Mouse (Mus musculus) v-Abl transformed pro-B cells (cell line): ENCODE data around the gene Cdh23.

Source experiments
- in situ Hi-C, 2 experiments: fragments of 400-800 bp; cut with MboI; formaldehyde crosslinking; loops; one replicate each; pipeline ENCODE4 v1.15.1; 2025; ENCODE audit not compliant: unreplicated experiment in 2 of 2

The Cdh23 gene

DNA sequence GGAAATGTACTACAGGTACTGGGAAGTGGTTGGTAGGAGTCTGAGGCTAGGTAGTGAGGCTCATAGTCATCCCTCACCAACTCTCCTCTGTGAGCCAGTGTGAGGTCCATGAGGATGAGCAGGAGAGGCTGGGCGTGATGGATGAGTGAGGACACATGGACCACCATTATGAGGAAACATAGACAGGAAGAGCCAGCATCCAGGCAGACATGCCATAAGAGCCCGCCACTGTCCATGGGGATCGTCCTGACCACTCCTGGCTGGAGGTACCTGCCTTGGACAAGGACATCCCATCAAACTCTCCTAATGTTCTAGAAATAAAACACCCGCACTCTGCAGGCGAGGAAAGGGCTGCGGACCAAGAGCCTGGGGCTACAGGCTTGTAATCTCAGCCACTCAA is at the start of gene Cdh23:
Gene Cdh23, minus strand, starts transcription at position 101 of the 400 bp plus-strand sequence.
- in situ Hi-C loops, result loop anchor here (5.0 to 10.0 kb wide), 5 partner anchors 56 to 392 kb away; partner anchors contain the start of gene Slc29a3 (in 1 of the 2)

DNA sequence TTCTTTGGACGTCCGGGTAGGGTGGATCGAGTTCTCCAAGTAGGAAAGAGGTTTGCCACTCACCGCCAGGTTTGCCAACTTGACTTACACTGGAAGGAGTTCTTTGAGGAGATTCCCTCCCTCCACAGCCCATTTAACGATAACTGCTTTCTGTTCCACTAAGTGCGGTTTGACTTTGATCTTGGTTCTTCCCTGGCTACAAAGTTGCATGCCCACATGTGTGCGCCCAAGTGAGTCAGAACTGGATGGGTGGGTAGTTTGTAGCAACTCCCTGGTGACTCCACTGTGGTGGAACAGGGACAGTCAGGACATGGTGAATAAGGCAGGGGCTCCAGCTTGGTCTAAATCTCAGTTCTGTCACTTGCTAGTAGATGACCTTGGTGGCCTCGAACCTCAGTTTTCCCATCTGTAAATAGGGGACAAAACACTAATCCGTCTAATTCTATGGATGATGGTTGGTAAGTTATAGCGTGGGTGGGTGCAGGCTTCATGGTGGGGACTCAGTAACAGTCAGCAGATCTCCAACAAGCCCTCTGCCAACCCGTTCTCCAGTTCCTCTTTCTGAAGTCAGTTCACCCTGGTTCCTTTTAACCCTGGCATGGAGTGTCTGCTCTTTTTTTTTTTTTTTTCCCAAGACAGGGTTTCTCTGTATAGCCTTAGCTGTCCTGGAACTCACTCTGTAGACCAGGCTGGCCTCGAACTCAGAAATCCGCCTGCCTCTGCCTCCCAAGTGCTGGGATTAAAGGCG is 48.4 kb upstream of the Cdh23 start:
- in situ Hi-C loops, result loop anchor here (5.0 to 25.0 kb wide), 4 partner anchors 460 to 860 kb away; no protein-coding TSS in a partner anchor

GRCm38 (mm10) chr10:60743681-60744080 is 47.4 kb upstream of the Cdh23 start:
- in situ Hi-C loops, result loop anchor here in 1 of 2 experiments (10.0 to 25.0 kb wide), 3 partner anchors 459 to 859 kb away; no protein-coding TSS in a partner anchor

DNA sequence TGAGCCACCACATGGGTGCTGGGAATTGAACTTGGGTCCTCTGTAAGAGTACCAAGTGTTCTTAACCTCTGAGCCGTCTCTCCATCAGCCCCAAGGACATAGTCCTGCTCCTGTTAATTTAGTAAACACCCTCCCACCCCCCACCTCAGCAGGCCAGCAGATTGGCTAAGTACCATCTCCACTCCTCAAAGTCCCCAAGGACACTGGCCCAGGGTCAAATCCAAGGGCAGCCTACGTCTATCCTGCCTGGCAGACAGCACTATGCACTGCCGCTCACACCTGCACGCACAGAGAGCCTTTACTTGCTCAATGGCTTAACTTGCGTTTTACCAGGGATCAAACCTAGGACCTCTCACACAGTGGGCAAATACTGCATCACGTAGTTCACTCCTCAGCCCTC is 46.7 kb upstream of the Cdh23 start:
- in situ Hi-C loops, result loop anchor here in 1 of 2 experiments (10.0 to 25.0 kb wide), 3 partner anchors 458 to 858 kb away; no protein-coding TSS in a partner anchor

GRCm38 (mm10) chr10:60742296-60742695 is 46.0 kb upstream of the Cdh23 start:
- in situ Hi-C loops, result loop anchor here in 1 of 2 experiments (10.0 to 25.0 kb wide), 3 partner anchors 457 to 857 kb away; no protein-coding TSS in a partner anchor

DNA sequence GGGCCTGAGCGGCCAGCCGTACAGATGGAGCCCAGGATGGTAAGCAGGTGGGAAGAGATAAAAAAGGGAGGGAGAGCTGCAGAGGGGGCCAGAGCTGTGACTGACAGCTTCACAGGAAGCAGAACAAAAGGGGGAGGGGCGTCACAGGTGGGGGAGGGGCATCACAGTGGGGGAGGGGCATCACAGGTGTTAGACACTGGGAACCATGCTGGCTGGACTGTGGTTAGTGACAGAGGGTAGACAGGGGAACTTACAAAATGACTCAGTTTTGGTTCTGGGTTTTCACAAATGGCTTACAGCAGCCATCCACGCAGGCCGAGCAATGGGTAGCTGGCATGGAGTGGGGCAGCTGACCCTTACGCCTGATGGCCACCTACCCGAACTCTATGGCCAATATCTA is 45.1 kb upstream of the Cdh23 start:
- in situ Hi-C loops, result loop anchor here in 1 of 2 experiments (10.0 to 25.0 kb wide), 3 partner anchors 457 to 857 kb away; no protein-coding TSS in a partner anchor

DNA sequence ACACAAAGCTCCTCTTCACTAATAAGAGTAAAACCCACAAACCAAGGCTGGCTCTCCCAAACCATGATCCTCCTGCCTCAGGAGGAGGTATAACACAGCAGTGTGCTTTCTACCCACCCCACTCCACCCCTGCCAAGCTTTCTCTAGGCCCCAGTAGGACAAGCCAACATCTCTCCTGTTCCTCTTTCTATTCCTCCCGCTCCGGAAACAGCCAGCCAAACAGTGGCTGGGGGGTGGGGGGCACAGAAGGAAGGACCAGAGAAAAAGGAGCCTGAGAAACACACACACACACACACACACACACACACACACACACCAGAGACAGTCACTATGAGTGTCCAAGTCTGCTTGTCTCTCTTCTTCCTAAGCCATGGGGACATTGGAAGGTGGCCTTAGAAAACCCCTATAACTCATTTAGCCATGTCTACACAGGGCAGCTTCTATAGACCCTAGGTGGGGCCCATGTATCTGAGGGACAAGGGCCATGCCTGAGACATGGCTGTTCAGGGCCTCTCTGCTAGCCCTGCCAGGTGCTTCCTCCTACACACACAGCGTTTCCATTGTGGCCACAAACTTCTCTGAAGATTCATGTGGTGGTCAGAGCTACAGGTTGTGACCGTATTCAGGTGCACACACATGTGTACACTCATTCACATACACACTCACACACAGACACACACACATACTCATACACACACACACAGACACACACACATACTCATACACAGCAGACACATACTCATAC is 43.5 kb upstream of the Cdh23 start:
- in situ Hi-C loops, result loop anchor here in 1 of 2 experiments (10.0 to 25.0 kb wide), 3 partner anchors 455 to 855 kb away; no protein-coding TSS in a partner anchor

- in situ Hi-C loops, result loop anchor here in 1 of 2 experiments (25.0 kb wide), 1 partner anchor 601 kb away; no protein-coding TSS in a partner anchor
These were observed 41.8 kb upstream of the Cdh23 start for GRCm38 (mm10) chr10:60737886-60738640.

- in situ Hi-C loops, result loop anchor here in 1 of 2 experiments (25.0 kb wide), 1 partner anchor 600 kb away; no protein-coding TSS in a partner anchor
These were observed 41.0 kb upstream of the Cdh23 start for GRCm38 (mm10) chr10:60737169-60737728.

GRCm38 (mm10) chr10:60735737-60736136 is 39.4 kb upstream of the Cdh23 start:
- in situ Hi-C loops, result loop anchor here in 1 of 2 experiments (25.0 kb wide), 1 partner anchor 598 kb away; no protein-coding TSS in a partner anchor

GRCm38 (mm10) chr10:60733471-60733870 is 37.2 kb upstream of the Cdh23 start:
- in situ Hi-C loops, result loop anchor here in 1 of 2 experiments (25.0 kb wide), 1 partner anchor 596 kb away; no protein-coding TSS in a partner anchor

- in situ Hi-C loops, result loop anchor here in 1 of 2 experiments (25.0 kb wide), 1 partner anchor 595 kb away; no protein-coding TSS in a partner anchor
These were observed 36.1 kb upstream of the Cdh23 start for GRCm38 (mm10) chr10:60732397-60732861.

DNA sequence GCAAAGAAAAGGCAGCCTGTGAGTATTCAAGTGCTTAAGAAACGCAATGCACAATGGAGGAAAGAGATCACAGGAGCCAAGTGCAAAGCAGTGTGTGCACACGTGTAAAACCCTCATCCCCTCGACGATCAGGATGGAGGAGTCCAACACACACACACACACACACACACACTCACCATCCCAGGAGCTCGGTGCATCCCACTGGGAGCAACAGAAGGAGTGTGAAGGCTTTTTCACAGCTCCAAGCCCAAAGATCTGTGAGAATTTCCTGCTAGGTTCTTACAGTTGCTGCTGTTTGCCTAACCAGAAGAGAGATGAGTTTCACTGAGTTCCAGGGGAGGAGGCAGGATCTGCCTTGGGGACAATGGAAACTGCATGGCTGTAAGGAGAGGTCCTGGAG is 35.5 kb upstream of the Cdh23 start:
- in situ Hi-C loops, result loop anchor here in 1 of 2 experiments (25.0 kb wide), 1 partner anchor 594 kb away; no protein-coding TSS in a partner anchor

- in situ Hi-C loops, result loop anchor here in 1 of 2 experiments (25.0 kb wide), 1 partner anchor 590 kb away; no protein-coding TSS in a partner anchor
These were observed 31.0 kb upstream of the Cdh23 start for GRCm38 (mm10) chr10:60727301-60727700.

GRCm38 (mm10) chr10:60726896-60727295 is 30.6 kb upstream of the Cdh23 start:
- in situ Hi-C loops, result loop anchor here in 1 of 2 experiments (25.0 kb wide), 1 partner anchor 590 kb away; no protein-coding TSS in a partner anchor

DNA sequence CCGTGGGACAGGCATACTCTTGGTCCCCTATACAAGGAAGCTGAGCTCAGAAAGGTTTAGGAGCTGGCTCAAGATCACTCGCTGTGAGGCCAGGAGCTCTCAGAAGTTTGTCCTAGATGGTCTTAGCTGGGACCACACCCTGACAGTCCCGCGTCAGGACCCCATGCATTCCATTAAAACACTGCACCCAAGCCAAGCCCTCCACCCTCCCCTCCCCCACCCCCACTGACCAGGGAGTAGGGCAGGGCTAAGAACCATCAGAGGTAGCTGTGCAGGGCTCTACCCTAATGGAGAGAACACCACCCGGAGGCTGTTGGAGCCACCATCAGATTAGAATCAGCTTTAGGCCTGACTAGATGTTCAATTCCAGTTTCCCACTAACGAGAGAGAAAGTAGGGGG is 28.2 kb upstream of the Cdh23 start:
- in situ Hi-C loops, result no loop called here

DNA sequence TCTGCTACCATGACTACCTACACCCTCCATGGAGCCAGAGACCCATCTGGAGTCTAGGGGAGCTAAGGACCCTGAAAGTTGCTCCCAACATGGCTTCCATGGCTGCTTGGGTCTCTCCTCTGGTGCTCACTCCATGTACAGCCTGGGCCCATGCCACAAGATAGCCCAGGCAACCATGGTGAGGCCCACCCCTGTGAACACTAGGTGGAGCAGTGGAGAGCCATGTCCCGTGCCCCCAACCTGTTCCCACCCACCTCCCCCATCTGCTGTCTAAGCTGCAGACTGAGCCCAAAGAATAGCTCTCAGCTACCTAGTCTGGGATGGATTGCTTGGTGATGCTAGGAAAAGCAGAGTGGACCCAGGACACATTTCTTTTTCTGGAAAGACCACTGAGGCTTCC is 27.1 kb upstream of the Cdh23 start:
- in situ Hi-C loops, result no loop called here

- in situ Hi-C loops, result no loop called here
These were observed 25.4 kb upstream of the Cdh23 start for GRCm38 (mm10) chr10:60721640-60722039.

DNA sequence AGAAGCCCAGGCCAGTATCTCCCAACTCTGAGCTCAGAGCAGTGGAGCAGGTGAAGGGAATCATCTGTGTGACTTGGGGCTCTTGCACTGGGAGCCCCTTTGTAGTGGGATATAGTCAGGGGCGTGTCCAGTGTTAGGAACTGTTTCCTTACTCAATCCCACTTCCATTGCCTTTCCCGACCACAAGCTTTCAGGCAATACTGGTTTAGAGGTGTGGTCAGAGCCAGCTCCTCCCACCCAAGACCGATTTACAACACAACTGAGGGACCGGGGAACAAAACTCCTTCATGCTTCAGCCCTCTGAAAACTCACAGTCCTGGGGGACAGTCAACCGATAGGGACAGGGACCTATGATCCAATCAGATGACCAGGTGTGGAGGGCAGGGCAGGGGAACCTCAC is 24.2 kb upstream of the Cdh23 start:
- in situ Hi-C loops, result no loop called here
